Mouse (Mus musculus): ENCODE data around the gene Gngt2. TPM values are rescaled to one million over a fixed set of nuclear protein-coding genes. Genes with fewer than 3 reads are reported as not detected.

Gene Gngt2
- 8.9 and 9.3 TPM in 2 replicates for polyA plus RNA-seq (2016; fragmentation: Nextera tagmentation; extraction: Ambion mirVana)

DNA sequence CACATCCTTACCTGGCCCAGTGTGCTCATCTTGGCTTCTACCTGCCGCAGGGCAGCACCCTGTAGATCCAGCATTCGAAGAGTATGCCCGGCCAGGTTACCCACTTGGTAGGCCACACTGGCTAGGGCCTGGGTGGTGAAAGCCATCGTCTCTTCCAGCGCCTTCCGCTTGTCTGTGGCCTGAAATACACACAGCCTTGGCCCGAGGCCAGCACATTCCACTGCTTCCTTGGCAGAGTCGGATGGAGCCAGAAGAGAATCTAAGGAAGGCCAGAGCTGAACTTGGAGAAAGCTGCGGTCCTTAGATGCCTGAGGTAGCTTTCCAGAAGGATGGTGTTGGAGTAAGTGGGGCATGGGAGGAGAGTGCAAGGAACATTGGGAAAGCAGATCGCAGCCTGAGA, at the start of gene Gngt2:
Gngt2 (plus strand) TSS at position 158 of the 400 bp plus-strand sequence.
- DNase-seq (ENCODE audit: low spot score), result no peak
- Histone ChIP-seq H3K27ac (no peak within 1 kb of the TSS; the same call in 1 of the 2 replicates), H3K9me3 (replicated peaks) (no peaks in the 10 kb centered on the region), H3K27me3 (ENCODE audit: low read depth, poor library complexity, severe bottlenecking) (peaks cover 95% of the 10 kb centered on the region), H3K4me1 (peaks cover 48% of the 10 kb centered on the region), H3K4me3 (no peak within 1 kb of the TSS), H3K36me3 (no peaks in the 10 kb centered on the region)
- WGBS, result 88% methylated on average over 10 of the region's 10 CpGs

DNA sequence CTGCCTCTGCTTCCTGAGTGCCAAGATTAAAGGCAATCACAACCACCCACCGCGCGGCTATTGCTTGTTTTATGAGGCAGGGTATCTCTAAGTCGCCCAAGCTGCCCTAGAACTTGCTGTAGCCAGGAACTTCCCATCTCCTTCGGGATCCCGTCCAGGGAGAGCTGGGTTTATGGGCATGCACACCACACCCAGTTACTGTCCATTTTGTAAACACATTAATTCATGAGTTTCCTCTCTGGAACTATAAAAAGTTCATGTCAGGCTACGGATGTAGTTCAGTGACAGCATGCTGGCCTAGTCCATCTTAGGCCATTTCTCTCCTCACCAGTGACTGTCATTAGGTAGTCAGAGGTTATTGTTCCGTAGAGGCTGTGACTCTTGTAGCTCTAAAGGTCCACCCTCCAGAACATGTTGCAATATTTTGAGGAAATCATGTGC, 47.5 kb upstream of the Gngt2 start:
- Histone ChIP-seq H3K4me1 (no peaks in the 10 kb centered on the region; the same call in 1 of the 2 replicates), H3K9me3 (replicated peaks) (no peaks in the 10 kb centered on the region), H3K4me3 (no peak overlapping the region), H3K36me3 (no peaks in the 10 kb centered on the region), H3K27ac (no peak overlapping the region), H3K27me3 (ENCODE audit: low read depth, poor library complexity, severe bottlenecking) (0 out of 2 replicates have a peak, but pooled peaks cover 4% of the 10 kb centered on the region)
- DNase-seq (ENCODE audit: low spot score), result no peak
- 84% methylated on average over 8 of the region's 8 CpGs for WGBS

DNA sequence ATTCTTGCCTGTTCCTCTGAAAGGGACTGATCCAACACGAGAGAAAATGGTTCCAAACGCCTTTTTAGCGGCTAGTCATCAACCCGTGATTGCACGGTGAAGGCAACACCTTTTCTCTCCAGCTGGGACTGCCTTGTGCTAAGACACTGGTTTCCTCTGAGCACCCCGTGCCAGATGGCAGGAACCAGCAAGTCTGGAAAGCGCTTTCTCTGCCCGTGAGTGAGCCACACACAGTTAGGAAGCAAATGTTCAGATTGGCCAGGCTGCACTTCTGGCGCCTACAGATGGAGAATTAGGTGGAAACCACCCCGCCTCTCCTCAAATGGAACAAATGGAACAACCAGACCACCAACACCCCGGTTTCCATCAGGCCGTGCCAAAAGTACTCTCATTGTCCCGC, 45.2 kb upstream of the Gngt2 start:
- Histone ChIP-seq H3K27me3 (ENCODE audit: low read depth, poor library complexity, severe bottlenecking) (peaks cover 22% of the 10 kb centered on the region), H3K27ac (no peak overlapping the region), H3K36me3 (no peaks in the 10 kb centered on the region), H3K9me3 (replicated peaks) (no peaks in the 10 kb centered on the region), H3K4me3 (no peak overlapping the region), H3K4me1 (peaks cover 8% of the 10 kb centered on the region)
- 81% methylated on average over 13 of the region's 13 CpGs for WGBS
- DNase-seq (ENCODE audit: low spot score), result no peak

DNA sequence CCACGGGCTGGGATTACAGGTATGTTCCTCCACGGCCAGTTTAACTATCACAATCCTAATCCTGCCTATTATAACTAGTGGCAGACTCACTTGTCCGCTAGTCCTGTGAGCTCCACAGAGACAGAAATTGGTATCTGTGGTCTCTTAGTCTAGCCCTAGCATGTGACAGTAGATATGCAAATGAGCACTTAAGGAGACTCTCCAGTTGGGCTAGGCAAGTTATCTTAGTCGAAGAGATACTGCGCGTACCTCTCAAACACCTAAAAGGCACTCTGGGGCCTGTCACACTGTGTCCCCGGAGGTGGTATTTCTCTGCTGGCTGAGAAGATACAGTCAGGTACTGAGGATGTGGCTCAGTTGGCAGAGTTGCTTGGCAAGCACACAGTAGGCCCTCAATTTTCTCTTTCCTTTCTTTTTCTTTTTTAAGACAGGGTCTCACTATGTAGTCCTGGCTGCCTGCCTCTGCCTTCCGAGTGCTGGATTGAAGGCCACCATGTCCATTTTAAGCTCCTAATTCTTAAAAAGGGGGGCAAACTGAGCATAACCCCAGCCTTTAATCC, 44.0 kb upstream of the Gngt2 start:
- 88% methylated on average over 8 of the region's 8 CpGs for WGBS
- no peak for DNase-seq (ENCODE audit: low spot score)
- Histone ChIP-seq H3K9me3 (replicated peaks) (no peaks in the 10 kb centered on the region), H3K27ac (no peak overlapping the region), H3K36me3 (no peaks in the 10 kb centered on the region), H3K27me3 (ENCODE audit: low read depth, poor library complexity, severe bottlenecking) (peaks cover 33% of the 10 kb centered on the region), H3K4me1 (peaks cover 13% of the 10 kb centered on the region), H3K4me3 (no peak overlapping the region)

DNA sequence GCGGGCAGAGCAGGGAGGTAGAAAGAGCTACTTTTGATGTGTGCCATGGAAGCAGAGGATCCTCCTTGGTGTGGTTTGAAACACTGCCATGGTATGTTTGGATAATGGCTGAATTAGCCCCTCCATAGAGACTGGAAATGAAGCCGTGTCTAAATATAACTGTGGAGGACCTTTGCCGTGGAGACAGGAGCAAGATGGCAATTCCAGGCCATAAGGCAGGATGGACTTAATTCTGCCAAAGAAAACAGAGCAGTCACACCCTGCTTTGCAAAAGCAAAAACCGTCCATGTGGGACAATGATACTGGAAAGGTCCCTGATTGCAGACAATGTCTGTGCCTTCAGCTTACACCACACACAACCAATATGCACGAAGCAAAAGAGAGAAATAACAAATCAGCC, 42.8 kb upstream of the Gngt2 start:
- no peaks in the 10 kb centered on the region for H3K9me3 ChIP-seq (replicated peaks)
- no peaks in the 10 kb centered on the region for H3K36me3 ChIP-seq
- peaks cover 41% of the 10 kb centered on the region for H3K27me3 ChIP-seq (ENCODE audit: low read depth, poor library complexity, severe bottlenecking)
- no peak for DNase-seq (ENCODE audit: low spot score)
- H3K27ac ChIP-seq, result no peak overlapping the region
- H3K4me3 ChIP-seq, result no peak overlapping the region
- WGBS, result 82% methylated on average over 5 of the region's 5 CpGs
- H3K4me1 ChIP-seq, result peaks cover 13% of the 10 kb centered on the region

DNA sequence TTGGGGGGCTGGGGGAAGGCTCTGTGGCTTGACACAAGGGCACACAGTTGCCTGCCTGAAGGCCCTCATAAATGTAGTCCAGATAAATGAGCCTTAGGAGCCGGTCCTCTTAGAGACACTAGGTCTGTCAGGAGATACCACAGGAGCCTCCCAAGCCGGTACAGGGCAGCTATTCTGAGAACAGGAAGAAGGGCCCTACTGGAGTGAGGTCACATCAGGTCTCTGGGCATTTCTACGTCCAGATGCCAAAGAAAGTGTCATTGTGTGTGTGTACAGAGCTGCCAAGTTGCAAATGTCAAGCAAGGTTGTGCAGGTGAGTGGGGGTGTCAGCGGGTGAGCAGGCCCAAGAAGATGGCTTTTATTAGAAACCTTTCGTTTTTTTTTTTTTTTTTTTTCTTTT, 41.4 kb upstream of the Gngt2 start:
- H3K4me1 ChIP-seq, result peaks cover 13% of the 10 kb centered on the region
- H3K36me3 ChIP-seq, result no peaks in the 10 kb centered on the region
- no peak overlapping the region for H3K27ac ChIP-seq
- DNase-seq (ENCODE audit: low spot score), result no peak
- H3K4me3 ChIP-seq, result no peak overlapping the region
- peaks cover 41% of the 10 kb centered on the region for H3K27me3 ChIP-seq (ENCODE audit: low read depth, poor library complexity, severe bottlenecking)
- H3K9me3 ChIP-seq (replicated peaks), result no peaks in the 10 kb centered on the region
- WGBS, result 73% methylated on average over 5 of the region's 5 CpGs

DNA sequence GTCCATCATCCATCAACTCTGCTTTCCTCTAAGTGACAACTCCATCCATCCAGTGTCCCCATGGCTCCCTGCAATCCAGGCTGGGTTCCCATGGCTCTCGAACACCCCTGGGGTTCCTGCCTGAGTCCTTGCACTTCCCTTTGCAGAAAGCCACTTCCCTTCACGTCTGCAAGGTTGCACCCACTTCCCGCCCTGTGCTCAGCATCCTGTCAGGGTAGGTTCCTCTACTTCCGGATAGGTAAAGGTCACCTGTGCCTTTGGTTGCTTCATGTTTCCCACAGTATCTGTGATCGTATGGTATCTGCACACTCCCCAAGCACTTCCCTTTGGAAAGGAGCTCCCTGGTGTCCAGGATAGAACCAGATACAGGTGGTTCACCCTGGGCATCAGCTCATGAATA, 32.0 kb upstream of the Gngt2 start:
- no peaks in the 10 kb centered on the region for H3K27me3 ChIP-seq (ENCODE audit: low read depth, poor library complexity, severe bottlenecking)
- no peak overlapping the region for H3K4me3 ChIP-seq
- DNase-seq (ENCODE audit: low spot score), result no peak
- 67% methylated on average over 5 of the region's 5 CpGs for WGBS
- no peaks in the 10 kb centered on the region for H3K36me3 ChIP-seq
- no peaks in the 10 kb centered on the region for H3K9me3 ChIP-seq (replicated peaks)
- H3K4me1 ChIP-seq, result peaks cover 5% of the 10 kb centered on the region; the same call in 1 of the 2 replicates
- no peak overlapping the region for H3K27ac ChIP-seq

DNA sequence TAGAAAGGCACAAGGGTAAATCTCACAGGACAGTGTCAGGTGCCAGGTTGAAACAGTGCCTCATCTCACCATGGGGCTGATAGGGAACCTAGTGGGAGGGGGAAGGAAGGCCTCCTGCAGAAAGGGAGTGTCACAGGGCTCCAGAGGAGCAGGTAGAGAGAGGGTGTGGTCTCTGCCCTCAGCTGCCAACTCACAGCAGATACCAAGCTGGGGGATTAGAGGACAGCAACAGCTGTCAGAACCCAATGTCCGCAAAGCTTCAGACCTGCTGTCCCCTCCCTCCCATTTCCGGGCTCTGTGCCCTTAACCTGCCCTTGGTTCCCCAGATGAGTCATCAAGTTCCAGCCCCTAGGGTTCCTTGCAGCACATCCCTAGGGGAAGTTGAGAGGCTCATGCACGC, 31.5 kb upstream of the Gngt2 start:
- Histone ChIP-seq H3K27me3 (ENCODE audit: low read depth, poor library complexity, severe bottlenecking) (no peaks in the 10 kb centered on the region), H3K4me3 (no peak overlapping the region), H3K9me3 (replicated peaks) (no peaks in the 10 kb centered on the region), H3K36me3 (no peaks in the 10 kb centered on the region), H3K27ac (no peak overlapping the region), H3K4me1 (peaks cover 5% of the 10 kb centered on the region; the same call in 1 of the 2 replicates)
- WGBS, result 46% methylated on average over 3 of the region's 3 CpGs
- DNase-seq (ENCODE audit: low spot score), result no peak

DNA sequence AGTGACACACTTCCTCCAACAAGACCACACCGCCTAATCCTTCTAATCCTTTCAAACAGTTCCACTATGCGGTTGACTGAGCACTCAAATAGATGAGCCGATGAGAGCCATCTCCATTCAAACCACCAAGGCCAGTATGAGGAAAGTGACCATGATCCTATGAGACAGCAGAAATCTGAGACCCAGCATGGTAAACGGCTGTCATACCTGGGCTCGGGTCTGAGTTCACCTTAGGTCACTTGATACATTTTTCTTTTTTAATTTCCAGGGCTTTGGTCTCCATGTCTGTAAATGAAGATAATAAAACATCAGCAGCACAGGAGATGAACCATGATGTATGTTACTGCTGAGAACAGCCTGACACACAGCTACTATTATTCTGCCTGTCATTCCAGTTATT, 29.1 kb upstream of the Gngt2 start:
- no peak for DNase-seq (ENCODE audit: low spot score)
- Histone ChIP-seq H3K27me3 (ENCODE audit: low read depth, poor library complexity, severe bottlenecking) (0 out of 2 replicates have a peak, but pooled peaks cover 5% of the 10 kb centered on the region), H3K4me1 (peaks cover 5% of the 10 kb centered on the region; the same call in 1 of the 2 replicates), H3K4me3 (no peak overlapping the region), H3K36me3 (no peaks in the 10 kb centered on the region), H3K9me3 (replicated peaks) (no peaks in the 10 kb centered on the region), H3K27ac (no peak overlapping the region)
- WGBS, result 94% methylated on average over 5 of the region's 5 CpGs

DNA sequence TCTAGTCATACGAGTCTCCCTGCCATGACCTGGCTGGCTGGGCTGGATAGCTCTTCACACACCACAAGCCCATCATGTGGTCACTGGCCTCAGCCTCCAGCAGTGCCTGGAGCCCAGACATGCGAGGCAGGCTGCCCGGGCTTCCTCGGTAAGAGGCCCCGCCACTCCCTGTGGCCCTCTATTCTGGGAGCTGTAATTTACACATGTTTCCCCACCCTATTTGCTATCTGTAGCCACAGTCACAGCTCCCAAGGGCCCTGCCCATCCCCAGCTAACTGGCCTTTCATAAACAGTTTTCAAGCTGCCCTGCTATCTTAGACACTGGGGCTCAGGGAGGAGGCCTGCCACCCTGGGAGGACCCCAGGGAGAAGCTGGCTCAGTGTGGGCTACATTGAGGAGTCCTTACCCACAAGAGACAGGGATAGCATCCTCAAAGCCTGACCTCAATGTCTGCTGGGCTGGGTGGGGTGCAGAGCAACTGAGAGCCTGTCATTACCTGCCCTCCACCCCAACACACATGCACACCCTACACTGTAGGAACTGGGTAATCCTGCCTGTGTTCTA, 28.5 kb upstream of the Gngt2 start:
- H3K4me3 ChIP-seq, result no peak overlapping the region
- no peak overlapping the region; the same call in 1 of the 2 replicates for H3K27ac ChIP-seq
- no peaks in the 10 kb centered on the region for H3K9me3 ChIP-seq (replicated peaks)
- DNase-seq (ENCODE audit: low spot score), result no peak
- 0 out of 2 replicates have a peak, but pooled peaks cover 5% of the 10 kb centered on the region for H3K27me3 ChIP-seq (ENCODE audit: low read depth, poor library complexity, severe bottlenecking)
- peaks cover 5% of the 10 kb centered on the region; the same call in 1 of the 2 replicates for H3K4me1 ChIP-seq
- no peaks in the 10 kb centered on the region for H3K36me3 ChIP-seq
- 82% methylated on average over 5 of the region's 5 CpGs for WGBS

DNA sequence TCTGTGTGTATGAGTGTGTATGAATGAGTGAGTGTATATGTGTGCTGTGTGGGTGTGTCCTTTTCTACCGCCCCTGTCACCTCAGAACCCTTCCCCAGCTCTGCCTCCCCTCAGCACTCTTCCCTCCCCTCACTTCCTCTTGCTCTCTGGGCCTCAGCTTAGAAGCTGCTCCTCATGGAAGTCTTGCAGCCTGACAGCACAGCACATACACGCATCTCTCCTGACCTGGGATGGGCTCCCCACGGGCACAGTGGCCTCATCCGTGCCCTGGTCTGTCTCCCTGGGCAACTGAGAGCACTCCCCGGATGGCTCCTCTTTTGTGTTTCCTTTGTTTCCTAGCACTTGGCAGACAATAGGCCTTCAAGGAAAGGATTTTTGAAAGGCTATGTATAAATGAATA, 27.4 kb upstream of the Gngt2 start:
- WGBS, result 69% methylated on average over 5 of the region's 5 CpGs
- Histone ChIP-seq H3K36me3 (no peaks in the 10 kb centered on the region), H3K27me3 (ENCODE audit: low read depth, poor library complexity, severe bottlenecking) (0 out of 2 replicates have a peak, but pooled peaks cover 5% of the 10 kb centered on the region), H3K9me3 (replicated peaks) (no peaks in the 10 kb centered on the region), H3K4me1 (peaks cover 5% of the 10 kb centered on the region; the same call in 1 of the 2 replicates), H3K4me3 (no peak overlapping the region), H3K27ac (no peak overlapping the region)
- DNase-seq (ENCODE audit: low spot score), result no peak

DNA sequence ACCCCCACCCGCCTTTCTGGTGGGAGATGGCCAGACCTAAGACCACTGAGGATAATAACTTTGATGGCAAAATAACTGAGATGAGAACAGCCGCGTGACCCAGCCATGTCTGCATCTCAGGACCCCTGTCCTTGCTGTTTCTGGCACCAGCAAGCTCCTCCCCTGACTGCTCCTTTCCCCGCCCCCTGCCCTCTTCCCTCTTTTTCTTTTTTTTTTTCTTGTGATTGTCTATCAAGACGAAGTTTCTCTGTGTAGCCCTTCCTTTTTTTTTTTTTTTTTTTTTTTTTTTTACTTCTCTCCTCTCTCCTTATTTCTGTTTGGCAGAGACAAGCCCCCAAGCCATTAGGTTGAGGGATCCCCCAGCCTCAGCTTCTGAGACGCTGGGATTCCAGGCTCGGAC, 26.2 kb upstream of the Gngt2 start:
- Histone ChIP-seq H3K27ac (no peak overlapping the region), H3K27me3 (ENCODE audit: low read depth, poor library complexity, severe bottlenecking) (0 out of 2 replicates have a peak, but pooled peaks cover 5% of the 10 kb centered on the region), H3K4me1 (0 out of 2 replicates have a peak, but pooled peaks cover under 1% of the 10 kb centered on the region), H3K9me3 (replicated peaks) (no peaks in the 10 kb centered on the region), H3K4me3 (no peak overlapping the region), H3K36me3 (no peaks in the 10 kb centered on the region)
- no peak for DNase-seq (ENCODE audit: low spot score)
- WGBS, result 55% methylated on average over 7 of the region's 7 CpGs

DNA sequence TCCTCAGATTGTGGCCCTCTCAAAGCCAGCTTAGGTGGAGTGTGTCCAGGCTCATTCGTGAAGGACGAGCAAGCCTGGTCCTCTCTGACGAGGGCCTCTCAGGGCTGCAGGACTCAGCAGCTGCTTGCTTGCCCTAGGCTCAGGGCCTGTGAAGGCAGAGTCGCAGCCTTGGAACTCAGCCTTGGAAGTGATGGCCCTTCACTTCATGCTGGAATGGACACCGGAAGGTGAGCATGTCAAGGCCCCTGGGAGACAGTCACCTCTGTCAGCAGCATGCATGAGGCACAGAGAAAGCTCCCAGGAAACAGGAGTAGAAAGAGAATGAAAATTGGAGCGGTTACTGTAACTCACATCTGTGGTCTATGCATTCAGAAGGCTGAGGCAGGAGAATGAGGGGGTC, 25.3 kb upstream of the Gngt2 start:
- Histone ChIP-seq H3K4me1 (no peaks in the 10 kb centered on the region), H3K9me3 (replicated peaks) (no peaks in the 10 kb centered on the region), H3K27ac (no peak overlapping the region), H3K27me3 (ENCODE audit: low read depth, poor library complexity, severe bottlenecking) (0 out of 2 replicates have a peak, but pooled peaks cover 5% of the 10 kb centered on the region), H3K4me3 (no peak overlapping the region), H3K36me3 (no peaks in the 10 kb centered on the region)
- no peak for DNase-seq (ENCODE audit: low spot score)
- 89% methylated on average over 6 of the region's 6 CpGs for WGBS
